Mouse (Mus musculus) kidney, postnatal 0 days (tissue): ENCODE data around the gene Nsmce4a. TPM values are rescaled to one million over a fixed set of nuclear protein-coding genes. Genes with fewer than 3 reads are reported as not detected.

Source experiments
- ATAC-seq: fragments of 200-750 bp; cut with Nextera tagmentation; replicated peaks from 2 replicates; pipeline ENCODE4 v1.8.0; 2017; ENCODE audit warnings: low read depth, moderate number of reproducible peaks, moderate TSS enrichment, moderate library complexity; ENCODE audit not compliant: low FRiP score
- DNase-seq: peaks from one replicate; pipeline ENCODE4 v3.0.0-alpha.2; 2016; ENCODE audit warnings: low spot score
- H3K27ac ChIP-seq: fragments of 300-500 bp; sonication (generic); 2 replicates; pipeline ENCODE4 v1.5.1; 2014; ENCODE audit warnings: mild to moderate bottlenecking
- H3K27me3 ChIP-seq: fragments of 300-500 bp; sonication (generic); 2 replicates; pipeline ENCODE4 v1.6.1; 2014; ENCODE audit warnings: low read length, mixed read lengths; ENCODE audit not compliant: insufficient read depth
- H3K36me3 ChIP-seq: fragments of 300-500 bp; sonication (generic); 2 replicates; pipeline ENCODE4 v1.6.1; 2014; ENCODE audit warnings: low read length, mixed read lengths; ENCODE audit not compliant: insufficient read depth
- H3K4me1 ChIP-seq: fragments of 300-500 bp; sonication (generic); replicated peaks from 2 replicates; pipeline ENCODE4 v1.6.1; 2014; ENCODE audit warnings: antibody characterized with exemption, low read length, mixed read lengths; ENCODE audit not compliant: insufficient read depth
- H3K4me2 ChIP-seq: fragments of 300-500 bp; sonication (generic); 2 replicates; pipeline ENCODE4 v1.6.1; 2014; ENCODE audit warnings: mild to moderate bottlenecking, low read length, moderate library complexity, mixed read lengths
- H3K4me3 ChIP-seq: fragments of 300-500 bp; sonication (generic); replicated peaks from 2 replicates; pipeline ENCODE4 v1.5.1; 2014; ENCODE audit warnings: low read depth, low read length
- H3K9ac ChIP-seq: fragments of 300-500 bp; sonication (generic); 2 replicates; pipeline ENCODE4 v1.6.1; 2014; ENCODE audit warnings: low read depth, low read length
- H3K9me3 ChIP-seq: fragments of 300-500 bp; sonication (generic); replicated peaks from 2 replicates; pipeline ENCODE4 v1.6.1; 2016; ENCODE audit warnings: low read length, inconsistent platforms, mixed read lengths
- CTCF ChIP-seq: IDR thresholded peaks from 2 replicates; pipeline ENCODE4 v1.5.1; 2016; ENCODE audit warnings: antibody characterized with exemption, low read depth, mild to moderate bottlenecking, moderate library complexity
- WGBS: fragments of 180-500 bp; shearing (Covaris S2); extraction: QIAGEN DNeasy Blood & Tissue Kit; methylation state at CpG from one replicate; pipeline ENCODE4 v1.1.7; 2014; 5-methylcytosine and 5-hydroxymethylcytosine counted together
- polyA plus RNA-seq: library from polyadenylated mRNA; unstranded; fragments of >200 nt; fragmentation: Nextera tagmentation; extraction: Ambion mirVana; gene quantifications from 2 replicates; pipeline ENCODE4 v1.2.1, GENCODE M21; 2015

Nsmce4a gene
- polyA plus RNA-seq, 1 experiment from 2014 or later, result 179 TPM

- 17% methylated on average over 26 of the region's 26 CpGs for WGBS
- ATAC-seq (no peak), DNase-seq (peak; percentile 66)
- Histone ChIP-seq H3K27me3 (no peaks in the 10 kb centered on the region), H3K4me2 (peak overlapping the region; percentile 84), H3K36me3 (no peaks in the 10 kb centered on the region), H3K9me3 (no peaks in the 10 kb centered on the region), H3K4me1 (peaks cover 4% of the 10 kb centered on the region; the same call in 1 of the 2 replicates), H3K4me3 (peak overlapping the region; percentile 72), H3K9ac (peak overlapping the region; percentile 92), H3K27ac (peak overlapping the region; percentile 97)
- no peak for TF ChIP-seq CTCF
Observed at GRCm38 (mm10) chr7:130518213-130519095, 54.5 kb downstream of the Nsmce4a start.

DNA sequence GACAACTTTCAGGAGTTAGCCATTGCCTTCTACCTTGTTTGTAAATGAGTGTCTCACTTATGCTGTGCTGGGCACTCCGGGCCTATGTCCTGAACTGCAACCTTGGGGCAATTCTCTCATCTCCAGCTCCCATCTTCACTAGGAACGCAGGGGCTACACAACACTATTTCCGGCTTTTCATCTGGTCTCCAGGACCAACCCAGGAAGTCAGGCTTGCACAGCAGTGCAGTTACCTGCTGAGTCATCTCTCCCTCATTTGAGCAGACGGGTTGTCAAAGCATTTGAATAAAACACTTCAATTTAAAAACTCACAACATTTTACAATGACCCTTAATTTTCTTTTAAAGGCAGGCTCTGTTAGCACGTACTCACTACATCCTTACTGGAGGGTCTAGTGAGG, 62.7 kb downstream of the Nsmce4a start:
- no peak for ATAC-seq
- Histone ChIP-seq H3K27ac (no peak overlapping the region), H3K4me1 (no peaks in the 10 kb centered on the region), H3K9ac (no peak overlapping the region), H3K36me3 (peaks cover 28% of the 10 kb centered on the region), H3K27me3 (no peaks in the 10 kb centered on the region), H3K4me2 (no peak overlapping the region), H3K4me3 (no peak overlapping the region), H3K9me3 (no peaks in the 10 kb centered on the region)
- 94% methylated on average over 5 of the region's 5 CpGs for WGBS
- no peak for DNase-seq
- no peak for TF ChIP-seq CTCF

DNA sequence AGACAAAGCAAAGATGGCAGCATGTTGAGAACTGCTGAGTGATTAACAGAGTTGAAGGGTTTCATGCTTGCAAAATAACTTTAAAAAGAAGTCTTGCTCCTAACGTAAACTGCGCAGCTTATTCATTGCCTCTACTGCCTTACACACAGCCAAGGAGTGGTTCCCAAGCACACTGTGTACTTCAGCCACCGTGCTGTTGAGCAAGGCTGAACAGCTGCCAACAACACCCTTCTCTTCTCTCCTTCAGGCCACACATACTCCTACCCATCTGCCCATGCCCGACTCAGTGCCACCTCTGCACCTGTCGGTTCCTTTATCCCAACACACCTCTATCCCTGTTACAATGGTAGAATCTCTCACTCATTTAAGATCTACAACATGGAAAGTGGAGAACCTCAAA, 69.9 kb downstream of the Nsmce4a start:
- ATAC-seq, result no peak
- no peaks in the 10 kb centered on the region for H3K27me3 ChIP-seq
- peaks cover 41% of the 10 kb centered on the region; the same call in 1 of the 2 replicates for H3K36me3 ChIP-seq
- no peaks in the 10 kb centered on the region for H3K4me1 ChIP-seq
- no peak for TF ChIP-seq CTCF
- 97% methylated on average over 5 of the region's 5 CpGs for WGBS
- H3K4me2 ChIP-seq, result no peak overlapping the region
- no peak overlapping the region for H3K9ac ChIP-seq
- no peak for DNase-seq
- no peak overlapping the region for H3K27ac ChIP-seq
- H3K9me3 ChIP-seq, result no peaks in the 10 kb centered on the region
- no peak overlapping the region for H3K4me3 ChIP-seq

DNA sequence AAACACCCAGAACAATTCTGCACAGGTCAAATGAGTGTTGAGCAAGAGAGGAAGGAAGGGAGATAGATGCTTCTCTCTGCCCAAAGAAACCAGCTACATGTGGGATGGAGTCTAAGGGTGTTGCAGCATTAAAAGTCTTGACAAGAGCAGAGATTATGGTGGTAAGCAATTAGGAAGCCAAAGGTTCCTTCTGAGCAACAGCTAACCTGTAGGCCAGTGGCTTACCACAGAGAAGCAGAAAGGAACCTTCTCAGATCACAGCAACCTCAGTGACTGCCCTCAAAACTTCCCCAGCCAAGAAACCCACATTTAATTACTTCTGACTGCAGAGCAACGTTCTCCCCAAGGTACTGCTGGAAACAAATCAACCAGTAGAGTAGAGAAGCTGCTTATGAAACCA, 71.4 kb downstream of the Nsmce4a start:
- Histone ChIP-seq H3K36me3 (peaks cover 32% of the 10 kb centered on the region; the same call in 1 of the 2 replicates), H3K9me3 (no peaks in the 10 kb centered on the region), H3K27me3 (no peaks in the 10 kb centered on the region), H3K4me2 (no peak overlapping the region), H3K27ac (no peak overlapping the region), H3K4me1 (no peaks in the 10 kb centered on the region), H3K4me3 (no peak overlapping the region), H3K9ac (no peak overlapping the region)
- WGBS, result 56% methylated on average over 1 of the region's 1 CpGs
- DNase-seq (no peak), ATAC-seq (no peak)
- TF ChIP-seq CTCF, result no peak

GRCm38 (mm10) chr7:130493346-130493745, 79.6 kb downstream of the Nsmce4a start:
- ATAC-seq, result no peak
- 78% methylated on average over 3 of the region's 3 CpGs for WGBS

GRCm38 (mm10) chr7:130492026-130492425, 80.9 kb downstream of the Nsmce4a start:
- no peak for ATAC-seq
- no peak overlapping the region for H3K9ac ChIP-seq
- no peak overlapping the region for H3K4me3 ChIP-seq

More at GRCm38 (mm10) chr7:130493346-130493745, 79.6 kb downstream of the Nsmce4a start:
- H3K36me3 ChIP-seq, result 0 out of 2 replicates have a peak, but pooled peaks cover 5% of the 10 kb centered on the region
- no peaks in the 10 kb centered on the region for H3K27me3 ChIP-seq
- no peaks in the 10 kb centered on the region for H3K9me3 ChIP-seq
- H3K4me3 ChIP-seq, result no peak overlapping the region
- no peaks in the 10 kb centered on the region for H3K4me1 ChIP-seq
- H3K27ac ChIP-seq, result no peak overlapping the region
- no peak for TF ChIP-seq CTCF
- H3K4me2 ChIP-seq, result no peak overlapping the region
- H3K9ac ChIP-seq, result no peak overlapping the region
- no peak for DNase-seq

More at GRCm38 (mm10) chr7:130492026-130492425, 80.9 kb downstream of the Nsmce4a start:
- Histone ChIP-seq H3K4me2 (no peak overlapping the region), H3K36me3 (0 out of 2 replicates have a peak, but pooled peaks cover 3% of the 10 kb centered on the region), H3K27me3 (no peaks in the 10 kb centered on the region), H3K9me3 (no peaks in the 10 kb centered on the region), H3K4me1 (no peaks in the 10 kb centered on the region), H3K27ac (no peak overlapping the region)
- no peak for TF ChIP-seq CTCF
- DNase-seq, result no peak

Other genes starting within 250 kb of the Nsmce4a start
- 73.7 and 75.7 TPM in 2 replicates for gene Ate1, start 52.7 kb downstream of the Nsmce4a start, polyA plus RNA-seq
- 27.5 and 29.5 TPM in 2 replicates for gene Tacc2, start 4.3 kb upstream of the Nsmce4a start, polyA plus RNA-seq
- gene Btbd16, start 201.0 kb upstream of the Nsmce4a start, polyA plus RNA-seq, result not detected in 2 replicates